Mouse (Mus musculus) heart, postnatal 0 days (tissue): ENCODE data around the gene Sh3d19. TPM values are rescaled to one million over a fixed set of nuclear protein-coding genes. Genes with fewer than 3 reads are reported as not detected.

Experiments used
- ATAC-seq: fragments of 200-750 bp; cut with Nextera tagmentation; 2 replicates; pipeline ENCODE4 v1.8.0; 2017; ENCODE audit warnings: low read depth, moderate number of reproducible peaks, moderate library complexity; ENCODE audit not compliant: insufficient read depth
- DNase-seq: peaks from one replicate; pipeline ENCODE4 v3.0.0-alpha.2; 2016; ENCODE audit warnings: low spot score
- H3K27ac ChIP-seq: fragments of 300-500 bp; sonication (generic); 2 replicates; pipeline ENCODE4 v1.5.1; 2014; ENCODE audit warnings: low read depth, mild to moderate bottlenecking
- H3K27me3 ChIP-seq: fragments of 300-500 bp; sonication (generic); 2 replicates; pipeline ENCODE4 v1.6.1; 2014; ENCODE audit warnings: low read length, mixed read lengths; ENCODE audit not compliant: control insufficient read depth, insufficient read depth
- H3K36me3 ChIP-seq: fragments of 300-500 bp; sonication (generic); replicated peaks from 2 replicates; pipeline ENCODE4 v1.6.1; 2014; ENCODE audit warnings: low read length, mixed read lengths; ENCODE audit not compliant: control insufficient read depth, insufficient read depth
- H3K4me1 ChIP-seq: fragments of 300-500 bp; sonication (generic); 2 replicates; pipeline ENCODE4 v1.6.1; 2014; ENCODE audit warnings: antibody characterized with exemption; ENCODE audit not compliant: control insufficient read depth, insufficient read depth
- H3K4me2 ChIP-seq: fragments of 300-500 bp; sonication (generic); 2 replicates; pipeline ENCODE4 v1.6.1; 2014; ENCODE audit warnings: low read depth, mild to moderate bottlenecking, low read length, moderate library complexity
- H3K4me3 ChIP-seq: fragments of 300-500 bp; sonication (generic); 2 replicates; pipeline ENCODE4 v1.5.1; 2014; ENCODE audit warnings: low read depth, low read length
- H3K9ac ChIP-seq: fragments of 300-500 bp; sonication (generic); replicated peaks from 2 replicates; pipeline ENCODE4 v1.6.1; 2014; ENCODE audit warnings: low read depth, low read length, mixed read lengths
- H3K9me3 ChIP-seq: fragments of 300-500 bp; sonication (generic); replicated peaks from 2 replicates; pipeline ENCODE4 v1.6.1; 2016; ENCODE audit warnings: low read length; ENCODE audit not compliant: control insufficient read depth
- CTCF ChIP-seq: IDR thresholded peaks from 2 replicates; pipeline ENCODE4 v1.5.1; 2016; ENCODE audit warnings: antibody characterized with exemption, control low read depth, low read depth
- EP300 ChIP-seq: IDR thresholded peaks from 2 replicates; pipeline ENCODE4 v1.6.1; 2016; ENCODE audit warnings: antibody characterized with exemption, low read depth
- WGBS: fragments of 180-500 bp; shearing (Covaris S2); extraction: QIAGEN DNeasy Blood & Tissue Kit; methylation state at CpG from one replicate; pipeline ENCODE4 v1.1.7; 2014; 5-methylcytosine and 5-hydroxymethylcytosine counted together
- polyA plus RNA-seq: library from polyadenylated mRNA; unstranded; fragments of >200 nt; fragmentation: Nextera tagmentation; extraction: Ambion mirVana; gene quantifications from 2 replicates; pipeline ENCODE4 v1.2.1, GENCODE M21; 2015
- total RNA-seq: library from RNA; depleted of rRNA; stranded (reverse); fragments of >200 nt; gene quantifications from 2 replicates; pipeline ENCODE4 v1.2.3, GENCODE M21; 2014; ENCODE audit warnings: low replicate concordance; rRNA removed

The Sh3d19 gene
- total RNA-seq (16.2 and 52.6 TPM in 2 replicates), polyA plus RNA-seq (7.4 and 8.7 TPM in 2 replicates)

- no peak for TF ChIP-seq EP300
- TF ChIP-seq CTCF, result no peak
- H3K4me1 ChIP-seq, result 0 out of 2 replicates have a peak, but pooled peaks cover 6% of the 10 kb centered on the region
- no peaks in the 10 kb centered on the region for H3K9me3 ChIP-seq
- under 1% methylated on average over 48 of the region's 73 CpGs for WGBS
- ATAC-seq (peak; percentile 91), DNase-seq (peak; percentile 80)
- H3K4me3 ChIP-seq, result peak within 1 kb of the TSS; percentile 95
- H3K27me3 ChIP-seq, result no peaks in the 10 kb centered on the region
- H3K27ac ChIP-seq, result peak within 1 kb of the TSS; percentile 74
- peak within 1 kb of the TSS; percentile 81 for H3K9ac ChIP-seq
- H3K36me3 ChIP-seq, result no peaks in the 10 kb centered on the region
- H3K4me2 ChIP-seq, result peak within 1 kb of the TSS; percentile 94
These were observed at the start of gene Sh3d19 for GRCm38 (mm10) chr3:85970742-85971598. Sh3d19 (plus strand) TSS chr3:85971109.

DNA sequence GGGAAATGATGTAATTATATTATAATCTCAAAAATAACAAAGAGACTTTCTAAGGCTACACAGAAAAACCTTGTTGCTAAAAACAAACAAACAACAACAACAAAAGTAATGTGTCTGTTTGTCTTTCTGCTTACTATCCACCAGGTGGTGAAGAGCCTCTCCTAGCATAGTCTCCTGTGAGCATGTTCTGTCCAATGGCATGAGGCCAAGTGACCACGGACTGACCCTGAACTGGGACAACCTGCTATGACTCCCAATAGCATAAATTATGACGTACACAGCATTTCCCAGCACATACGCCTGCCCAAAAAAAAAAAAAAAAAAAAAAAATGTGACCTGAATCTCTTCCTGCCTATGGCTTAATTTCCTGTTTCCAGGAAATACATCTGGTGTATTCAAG is 48.6 kb upstream of the Sh3d19 start:
- no peaks in the 10 kb centered on the region for H3K27me3 ChIP-seq
- H3K4me3 ChIP-seq, result no peak overlapping the region
- ATAC-seq (no peak), DNase-seq (no peak)
- H3K9ac ChIP-seq, result no peak overlapping the region
- no peaks in the 10 kb centered on the region for H3K9me3 ChIP-seq
- H3K4me2 ChIP-seq, result no peak overlapping the region
- 43% methylated on average over 3 of the region's 3 CpGs for WGBS
- H3K27ac ChIP-seq, result no peak overlapping the region
- no peaks in the 10 kb centered on the region for H3K4me1 ChIP-seq
- H3K36me3 ChIP-seq, result no peaks in the 10 kb centered on the region
- TF ChIP-seq CTCF (no peak), EP300 (no peak)

DNA sequence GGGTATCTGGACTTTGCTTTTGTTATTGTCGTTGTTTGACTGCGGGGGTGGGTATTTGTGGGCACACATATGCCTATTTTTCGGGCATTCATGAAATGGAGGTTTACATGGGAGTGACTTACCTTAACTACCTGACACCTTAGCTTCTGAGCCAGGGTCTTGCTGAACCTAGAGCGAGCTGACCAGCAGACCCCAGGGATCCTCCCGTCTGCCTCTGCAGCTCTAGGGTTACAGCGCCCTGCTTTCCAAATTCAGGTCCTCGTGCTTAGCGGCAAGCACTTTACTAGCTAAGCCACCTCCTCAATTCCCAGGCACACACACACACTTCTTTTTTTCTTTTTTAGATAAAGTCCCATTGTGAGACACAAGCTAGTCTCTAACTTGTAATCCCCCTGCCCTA is 47.6 kb upstream of the Sh3d19 start:
- Histone ChIP-seq H3K4me1 (0 out of 2 replicates have a peak, but pooled peaks cover 2% of the 10 kb centered on the region), H3K9me3 (no peaks in the 10 kb centered on the region), H3K27ac (no peak overlapping the region), H3K27me3 (no peaks in the 10 kb centered on the region), H3K4me2 (no peak overlapping the region), H3K9ac (no peak overlapping the region), H3K36me3 (no peaks in the 10 kb centered on the region), H3K4me3 (no peak overlapping the region)
- DNase-seq (no peak), ATAC-seq (no peak)
- TF ChIP-seq EP300 (no peak), CTCF (no peak)
- 84% methylated on average over 8 of the region's 8 CpGs for WGBS

- ATAC-seq, result peak; percentile 53; the same call in 1 of the 2 replicates
- H3K4me2 ChIP-seq, result no peak overlapping the region
- WGBS, result 39% methylated on average over 18 of the region's 18 CpGs
- no peak overlapping the region for H3K4me3 ChIP-seq
- H3K4me1 ChIP-seq, result 0 out of 2 replicates have a peak, but pooled peaks cover 3% of the 10 kb centered on the region
- H3K27me3 ChIP-seq, result no peaks in the 10 kb centered on the region
- DNase-seq, result peak; percentile 63
- TF ChIP-seq CTCF (peak; percentile 95), EP300 (no peak)
- no peaks in the 10 kb centered on the region for H3K9me3 ChIP-seq
- no peak overlapping the region for H3K9ac ChIP-seq
- H3K27ac ChIP-seq, result no peak overlapping the region
- no peaks in the 10 kb centered on the region for H3K36me3 ChIP-seq
These were observed 46.7 kb upstream of the Sh3d19 start for GRCm38 (mm10) chr3:85923954-85924945.

GRCm38 (mm10) chr3:85927296-85927695 is 43.6 kb upstream of the Sh3d19 start:
- no peak for ATAC-seq
- WGBS, result 94% methylated on average over 9 of the region's 9 CpGs

More at GRCm38 (mm10) chr3:85927296-85927695, 43.6 kb upstream of the Sh3d19 start:
- H3K36me3 ChIP-seq, result no peaks in the 10 kb centered on the region
- H3K9ac ChIP-seq, result no peak overlapping the region
- 0 out of 2 replicates have a peak, but pooled peaks cover 3% of the 10 kb centered on the region for H3K4me1 ChIP-seq
- no peak for DNase-seq
- H3K9me3 ChIP-seq, result no peaks in the 10 kb centered on the region
- no peak for TF ChIP-seq CTCF
- no peak for TF ChIP-seq EP300
- no peak overlapping the region for H3K27ac ChIP-seq
- no peak overlapping the region for H3K4me3 ChIP-seq
- H3K4me2 ChIP-seq, result no peak overlapping the region
- H3K27me3 ChIP-seq, result no peaks in the 10 kb centered on the region
